Mouse (Mus musculus): ENCODE data around the gene Sav1. TPM values are rescaled to one million over a fixed set of nuclear protein-coding genes. Genes with fewer than 3 reads are reported as not detected.

The Sav1 gene
- polyA plus RNA-seq, 1 experiment from 2014 or later, result 3.2 TPM

DNA sequence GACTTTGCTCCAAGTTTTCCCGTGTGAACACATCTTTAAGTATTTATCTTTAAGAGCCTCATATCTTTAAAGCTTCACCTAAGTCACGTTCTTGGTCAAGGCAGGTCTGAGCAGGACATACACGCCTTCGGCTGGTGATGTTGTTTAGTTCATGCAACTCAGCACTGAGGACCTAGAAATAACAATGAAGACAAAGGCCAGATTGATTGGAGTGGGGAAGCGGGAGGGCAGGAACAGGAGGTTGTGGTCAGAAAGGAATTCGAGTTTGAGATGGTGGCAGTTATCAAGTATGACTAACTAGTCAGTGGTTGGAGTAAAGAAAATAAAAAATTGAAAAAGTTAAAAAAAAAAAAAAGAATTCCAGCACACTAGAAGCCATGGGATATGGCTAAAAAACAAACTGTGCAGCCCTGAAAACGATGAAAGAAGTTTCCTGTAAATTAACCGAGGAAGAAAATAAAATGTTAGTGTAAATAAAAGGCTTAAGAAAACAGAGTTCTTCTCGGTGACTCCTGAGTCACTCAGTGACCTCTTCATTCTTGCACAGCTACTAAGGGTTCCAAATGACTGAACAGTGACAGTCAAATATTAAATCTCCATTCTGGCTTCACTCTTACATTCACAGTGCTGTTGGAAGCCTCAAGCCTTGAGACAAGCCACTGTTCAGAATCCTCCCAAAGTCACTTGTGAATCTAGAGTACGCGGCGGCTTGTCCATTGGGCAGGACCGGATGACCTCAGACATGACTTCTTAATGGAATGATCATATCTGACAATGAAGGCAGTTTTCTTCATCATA is 11.6 kb upstream of the Sav1 start:
- 67% methylated on average over 13 of the region's 13 CpGs for WGBS
- H3K27me3 ChIP-seq (ENCODE audit: control insufficient read depth, insufficient read depth, low read length), result no peaks in the 10 kb centered on the region
- ATAC-seq (ENCODE audit: insufficient number of reproducible peaks, insufficient read depth, low FRiP score, low read depth), result no peak

DNA sequence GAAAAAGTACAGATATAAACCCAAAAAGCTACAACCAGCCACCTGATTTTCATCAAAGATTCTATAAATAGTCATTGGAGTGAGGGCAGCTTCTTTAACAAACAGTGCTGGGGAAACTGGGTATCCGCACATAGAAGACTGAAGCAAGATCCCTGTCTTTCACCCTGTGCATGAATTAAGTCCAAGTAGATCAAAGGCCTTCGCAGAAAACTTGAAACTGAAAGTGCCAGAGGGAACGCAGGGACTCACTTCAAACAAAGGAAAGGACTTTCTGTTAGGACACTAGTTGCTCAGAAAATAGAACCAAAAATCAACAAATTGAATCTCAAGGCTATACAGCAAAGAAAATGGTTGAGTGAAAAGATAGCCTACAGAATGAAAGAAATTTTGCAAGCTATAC is 8.6 kb upstream of the Sav1 start:
- 67% methylated on average over 3 of the region's 3 CpGs for WGBS
- Histone ChIP-seq H3K9me3 (ENCODE audit: control insufficient read depth, low read depth, low read length) (no peaks in the 10 kb centered on the region), H3K9ac (replicated peaks; ENCODE audit: low read depth, low read length) (no peak overlapping the region), H3K36me3 (ENCODE audit: control insufficient read depth, insufficient read depth, low read length) (no peaks in the 10 kb centered on the region), H3K4me3 (ENCODE audit: low read depth, low read length) (no peak overlapping the region), H3K27me3 (ENCODE audit: control insufficient read depth, insufficient read depth, low read length) (no peaks in the 10 kb centered on the region), H3K4me1 (ENCODE audit: control insufficient read depth, insufficient read depth, low read length) (no peaks in the 10 kb centered on the region), H3K27ac (ENCODE audit: low read length) (no peak overlapping the region), H3K4me2 (replicated peaks; ENCODE audit: low read depth, low read length) (no peak overlapping the region)
- ATAC-seq (ENCODE audit: insufficient number of reproducible peaks, insufficient read depth, low FRiP score, low read depth), result no peak

More for the DNA sequence above, 11.6 kb upstream of the Sav1 start:
- Histone ChIP-seq H3K4me3 (ENCODE audit: low read depth, low read length) (no peak overlapping the region), H3K36me3 (ENCODE audit: control insufficient read depth, insufficient read depth, low read length) (no peaks in the 10 kb centered on the region), H3K9me3 (ENCODE audit: control insufficient read depth, low read depth, low read length) (no peaks in the 10 kb centered on the region), H3K9ac (replicated peaks; ENCODE audit: low read depth, low read length) (no peak overlapping the region), H3K4me1 (ENCODE audit: control insufficient read depth, insufficient read depth, low read length) (no peaks in the 10 kb centered on the region), H3K27ac (ENCODE audit: low read length) (no peak overlapping the region), H3K4me2 (replicated peaks; ENCODE audit: low read depth, low read length) (no peak overlapping the region)

DNA sequence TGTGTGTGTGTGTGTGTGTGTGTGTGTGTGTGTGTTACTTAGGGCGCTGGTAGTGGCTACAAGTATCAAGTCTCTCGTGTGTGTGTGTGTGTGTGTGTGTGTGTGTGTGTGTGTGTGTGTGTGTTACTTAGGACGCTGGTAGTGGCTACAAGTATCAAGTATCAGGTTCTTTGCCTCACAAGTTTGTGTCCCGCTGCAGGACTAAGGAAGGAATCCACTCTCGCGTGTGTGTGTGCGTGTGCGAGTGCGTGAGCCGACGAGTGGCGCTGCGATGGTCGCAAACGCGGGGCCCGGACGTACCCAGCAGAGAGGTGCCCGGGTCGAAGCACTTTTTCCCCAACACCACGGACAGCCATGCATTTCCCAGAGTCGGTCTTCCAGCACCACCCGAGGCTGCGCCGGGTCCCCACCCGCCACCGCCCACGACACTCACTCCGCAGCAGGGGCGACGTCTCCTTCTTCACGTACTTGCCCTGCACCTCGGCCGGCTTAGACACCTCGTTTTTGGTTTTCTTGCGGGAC is 500 bp downstream of the Sav1 start:
- Histone ChIP-seq H3K4me3 (ENCODE audit: low read depth, low read length) (peak overlapping the region; percentile 79), H3K4me2 (replicated peaks; ENCODE audit: low read depth, low read length) (peak overlapping the region; percentile 68), H3K4me1 (ENCODE audit: control insufficient read depth, insufficient read depth, low read length) (peaks cover 13% of the 10 kb centered on the region), H3K9ac (replicated peaks; ENCODE audit: low read depth, low read length) (peak overlapping the region; percentile 92), H3K36me3 (ENCODE audit: control insufficient read depth, insufficient read depth, low read length) (peaks cover 19% of the 10 kb centered on the region), H3K9me3 (ENCODE audit: control insufficient read depth, low read depth, low read length) (no peaks in the 10 kb centered on the region), H3K27me3 (ENCODE audit: control insufficient read depth, insufficient read depth, low read length) (no peaks in the 10 kb centered on the region), H3K27ac (ENCODE audit: low read length) (peak overlapping the region; percentile 82)
- ATAC-seq (ENCODE audit: insufficient number of reproducible peaks, insufficient read depth, low FRiP score, low read depth), result peak; percentile 53
- WGBS, result under 1% methylated on average over 36 of the region's 36 CpGs

DNA sequence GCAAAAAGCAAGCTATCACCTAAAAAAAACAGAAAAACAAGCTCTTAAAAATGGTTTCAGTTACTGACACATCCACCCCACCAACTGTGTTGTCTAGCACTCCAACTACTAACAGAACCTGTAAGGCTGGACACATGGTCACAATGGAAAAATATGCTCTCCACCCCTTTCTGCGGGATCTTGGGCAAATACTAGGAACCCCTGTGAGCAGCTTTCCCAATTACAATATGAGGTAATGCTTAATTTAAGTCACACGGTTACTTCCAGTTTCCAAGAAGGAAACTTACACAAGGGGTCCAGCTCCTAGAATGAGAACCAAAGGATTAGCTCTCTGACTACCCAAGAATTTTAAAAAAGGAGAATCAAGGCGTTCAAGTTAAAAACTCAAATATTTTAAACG is 1.3 kb downstream of the Sav1 start:
- WGBS, result 30% methylated on average over 4 of the region's 4 CpGs
- Histone ChIP-seq H3K9me3 (ENCODE audit: control insufficient read depth, low read depth, low read length) (no peaks in the 10 kb centered on the region), H3K36me3 (ENCODE audit: control insufficient read depth, insufficient read depth, low read length) (peaks cover 23% of the 10 kb centered on the region), H3K4me1 (ENCODE audit: control insufficient read depth, insufficient read depth, low read length) (peaks cover 13% of the 10 kb centered on the region), H3K9ac (replicated peaks; ENCODE audit: low read depth, low read length) (peak overlapping the region; percentile 92; the same call in 1 of the 2 replicates), H3K4me2 (replicated peaks; ENCODE audit: low read depth, low read length) (peak overlapping the region; percentile 68), H3K27me3 (ENCODE audit: control insufficient read depth, insufficient read depth, low read length) (no peaks in the 10 kb centered on the region), H3K4me3 (ENCODE audit: low read depth, low read length) (peak overlapping the region; percentile 79), H3K27ac (ENCODE audit: low read length) (no peak overlapping the region)
- ATAC-seq (ENCODE audit: insufficient number of reproducible peaks, insufficient read depth, low FRiP score, low read depth), result no peak

DNA sequence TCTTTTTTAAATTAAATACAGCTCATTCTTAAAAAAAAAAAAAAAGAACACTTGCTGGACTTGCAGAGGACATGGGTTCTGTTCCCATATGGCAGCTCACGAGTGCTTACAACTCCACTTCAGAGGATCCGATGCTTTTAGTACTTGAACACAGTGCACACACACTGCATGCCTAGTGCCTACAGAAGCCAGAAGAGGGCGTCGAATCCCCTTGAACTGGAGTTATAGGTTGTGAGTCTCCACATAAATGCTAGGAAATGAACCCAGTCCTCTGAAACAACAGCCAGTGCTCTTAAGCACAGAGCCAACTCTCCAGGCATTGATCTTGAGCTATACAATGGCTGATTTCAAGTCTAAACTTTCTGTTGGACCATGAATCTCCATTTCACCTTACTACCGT is 3.9 kb downstream of the Sav1 start:
- Histone ChIP-seq H3K9ac (replicated peaks; ENCODE audit: low read depth, low read length) (no peak overlapping the region), H3K36me3 (ENCODE audit: control insufficient read depth, insufficient read depth, low read length) (peaks cover 23% of the 10 kb centered on the region)
- WGBS, result 69% methylated on average over 5 of the region's 5 CpGs

DNA sequence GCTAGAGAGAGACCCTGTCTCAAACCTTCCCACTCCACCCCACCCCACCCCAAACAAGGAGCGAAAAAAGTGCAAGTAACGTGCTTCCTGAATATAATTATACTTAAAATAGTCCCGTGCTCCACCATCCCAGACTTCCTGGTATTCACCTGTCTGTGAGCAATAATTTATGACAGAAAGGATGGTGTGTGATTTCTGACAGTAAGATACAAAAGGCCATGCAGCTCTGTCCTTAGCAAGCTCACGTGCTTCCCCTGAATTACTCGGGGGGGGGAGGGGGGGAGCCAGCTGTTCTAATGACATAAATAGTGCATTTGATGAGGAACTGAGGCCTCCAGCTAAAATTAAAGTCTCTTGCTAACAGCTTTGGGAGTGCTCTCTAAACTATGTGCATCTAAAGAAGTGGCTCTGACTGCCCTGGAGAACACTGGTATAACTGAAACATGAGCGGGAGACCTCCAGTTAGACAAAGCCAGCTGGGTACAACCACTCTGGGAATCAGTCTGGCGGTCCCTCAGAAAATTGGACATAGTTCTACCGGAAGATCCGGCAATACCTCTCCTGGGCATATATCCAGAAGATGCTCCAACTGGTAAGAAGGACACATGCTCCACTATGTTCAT is 9.3 kb downstream of the Sav1 start:
- no peaks in the 10 kb centered on the region for H3K9me3 ChIP-seq (ENCODE audit: control insufficient read depth, low read depth, low read length)
- no peaks in the 10 kb centered on the region for H3K27me3 ChIP-seq (ENCODE audit: control insufficient read depth, insufficient read depth, low read length)
- H3K4me2 ChIP-seq (replicated peaks; ENCODE audit: low read depth, low read length), result no peak overlapping the region
- WGBS, result 71% methylated on average over 9 of the region's 9 CpGs
- H3K4me3 ChIP-seq (ENCODE audit: low read depth, low read length), result no peak overlapping the region
- ATAC-seq (ENCODE audit: insufficient number of reproducible peaks, insufficient read depth, low FRiP score, low read depth), result no peak
- no peak overlapping the region for H3K27ac ChIP-seq (ENCODE audit: low read length)
- peaks cover 15% of the 10 kb centered on the region; the same call in 1 of the 2 replicates for H3K36me3 ChIP-seq (ENCODE audit: control insufficient read depth, insufficient read depth, low read length)
- 0 out of 2 replicates have a peak, but pooled peaks cover 7% of the 10 kb centered on the region for H3K4me1 ChIP-seq (ENCODE audit: control insufficient read depth, insufficient read depth, low read length)
- no peak overlapping the region for H3K9ac ChIP-seq (replicated peaks; ENCODE audit: low read depth, low read length)

More for the DNA sequence above, 3.9 kb downstream of the Sav1 start:
- peaks cover 11% of the 10 kb centered on the region for H3K4me1 ChIP-seq (ENCODE audit: control insufficient read depth, insufficient read depth, low read length)
- H3K4me3 ChIP-seq (ENCODE audit: low read depth, low read length), result no peak overlapping the region
- H3K4me2 ChIP-seq (replicated peaks; ENCODE audit: low read depth, low read length), result no peak overlapping the region
- H3K27me3 ChIP-seq (ENCODE audit: control insufficient read depth, insufficient read depth, low read length), result no peaks in the 10 kb centered on the region
- ATAC-seq (ENCODE audit: insufficient number of reproducible peaks, insufficient read depth, low FRiP score, low read depth), result no peak
- no peak overlapping the region for H3K27ac ChIP-seq (ENCODE audit: low read length)
- H3K9me3 ChIP-seq (ENCODE audit: control insufficient read depth, low read depth, low read length), result no peaks in the 10 kb centered on the region

DNA sequence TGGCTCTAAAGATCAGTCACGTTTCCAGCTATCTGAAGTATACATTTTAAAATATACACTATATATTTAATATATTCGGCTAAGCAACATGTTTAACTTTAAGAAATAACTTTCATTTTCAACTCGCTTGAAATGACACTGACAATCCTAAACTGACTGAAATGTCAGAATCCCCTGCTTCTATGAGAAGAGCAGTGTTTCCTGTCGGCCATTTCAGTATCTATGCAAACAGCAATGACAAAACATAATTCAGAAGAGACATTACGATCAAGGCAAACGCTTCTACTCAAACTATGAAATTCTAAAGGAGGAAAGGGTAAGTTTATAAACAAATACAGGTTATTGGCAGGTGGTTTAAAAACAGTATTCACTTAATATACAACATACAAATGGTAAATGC is 10.1 kb downstream of the Sav1 start:
- Histone ChIP-seq H3K9ac (replicated peaks; ENCODE audit: low read depth, low read length) (no peak overlapping the region), H3K36me3 (ENCODE audit: control insufficient read depth, insufficient read depth, low read length) (peaks cover 14% of the 10 kb centered on the region; the same call in 1 of the 2 replicates), H3K27ac (ENCODE audit: low read length) (no peak overlapping the region), H3K9me3 (ENCODE audit: control insufficient read depth, low read depth, low read length) (no peaks in the 10 kb centered on the region), H3K27me3 (ENCODE audit: control insufficient read depth, insufficient read depth, low read length) (no peaks in the 10 kb centered on the region), H3K4me1 (ENCODE audit: control insufficient read depth, insufficient read depth, low read length) (0 out of 2 replicates have a peak, but pooled peaks cover 6% of the 10 kb centered on the region), H3K4me3 (ENCODE audit: low read depth, low read length) (no peak overlapping the region), H3K4me2 (replicated peaks; ENCODE audit: low read depth, low read length) (no peak overlapping the region)
- no peak for ATAC-seq (ENCODE audit: insufficient number of reproducible peaks, insufficient read depth, low FRiP score, low read depth)
- 75% methylated on average over 6 of the region's 6 CpGs for WGBS

DNA sequence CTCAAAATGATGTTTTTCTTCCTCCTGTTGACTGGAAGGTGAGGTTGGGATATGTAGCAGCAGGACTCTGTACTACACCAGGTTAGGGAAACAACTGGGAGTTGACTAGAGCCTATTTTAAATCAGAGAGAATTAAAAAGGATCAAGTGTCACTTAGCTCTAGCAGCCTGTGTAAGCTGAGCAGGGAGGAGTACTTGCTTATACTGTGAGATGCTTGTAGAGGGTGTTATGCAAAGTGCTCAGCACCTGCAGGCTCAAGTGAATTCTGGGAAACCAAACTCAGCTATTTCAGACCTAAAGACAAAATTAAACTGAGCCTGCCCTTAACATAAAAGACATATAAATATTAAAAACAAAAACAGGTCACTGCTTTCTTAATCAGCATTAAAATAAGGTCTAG is 13.1 kb downstream of the Sav1 start:
- no peak for ATAC-seq (ENCODE audit: insufficient number of reproducible peaks, insufficient read depth, low FRiP score, low read depth)
- Histone ChIP-seq H3K9me3 (ENCODE audit: control insufficient read depth, low read depth, low read length) (no peaks in the 10 kb centered on the region), H3K4me1 (ENCODE audit: control insufficient read depth, insufficient read depth, low read length) (0 out of 2 replicates have a peak, but pooled peaks cover 5% of the 10 kb centered on the region), H3K4me2 (replicated peaks; ENCODE audit: low read depth, low read length) (no peak overlapping the region), H3K36me3 (ENCODE audit: control insufficient read depth, insufficient read depth, low read length) (peaks cover 33% of the 10 kb centered on the region), H3K27me3 (ENCODE audit: control insufficient read depth, insufficient read depth, low read length) (no peaks in the 10 kb centered on the region), H3K9ac (replicated peaks; ENCODE audit: low read depth, low read length) (no peak overlapping the region), H3K27ac (ENCODE audit: low read length) (no peak overlapping the region), H3K4me3 (ENCODE audit: low read depth, low read length) (no peak overlapping the region)

Measured in stomach, embryonic 14.5 days (tissue).